In genomic region chr10:6980236-6980635, GRCm38 (mm10) we compare ENCODE assay signal across 8 mouse cellular contexts.
A peak's percentile ranks its signal among the peaks of the same experiment; 100 is the strongest.
DNase-seq lines count a peak whose midpoint lies in the region; ATAC-seq and TF ChIP-seq lines count a peak whose summit lies in the region.

No protein-coding gene starts in this region.

- H3K4me1 ChIP-seq in intestine, embryonic 15.5 days (replicated peaks) = no peaks in the 10 kb centered on the region
- no peaks in the 10 kb centered on the region for H3K4me1 ChIP-seq in intestine, postnatal 0 days (replicated peaks; ENCODE audit: control insufficient read depth, insufficient read depth, low read length)
- peaks cover 7% of the 10 kb centered on the region; the same call in 1 of the 2 replicates for H3K4me1 ChIP-seq in forebrain, embryonic 14.5 days (ENCODE audit: control insufficient read depth, insufficient read depth, low read length)

- no peak for TF ChIP-seq CTCF in intestine, postnatal 0 days (IDR thresholded peaks at IDR 0.05; ENCODE audit: low read depth)

- no peak overlapping the region for H3K27ac ChIP-seq in intestine, embryonic 15.5 days
- H3K27ac ChIP-seq in intestine, postnatal 0 days (ENCODE audit: low read depth, low read length) = no peak overlapping the region
- no peak overlapping the region for H3K27ac ChIP-seq in forebrain, embryonic 14.5 days (ENCODE audit: low read depth, low read length)

- no peaks in the 10 kb centered on the region for H3K36me3 ChIP-seq in intestine, embryonic 15.5 days
- no peaks in the 10 kb centered on the region for H3K36me3 ChIP-seq in intestine, postnatal 0 days (ENCODE audit: control insufficient read depth, insufficient read depth)
- H3K36me3 ChIP-seq in forebrain, embryonic 14.5 days (ENCODE audit: control insufficient read depth, insufficient read depth, low read length) = no peaks in the 10 kb centered on the region

- 28% methylated on average over 6 of the region's 6 CpGs for WGBS in intestine, embryonic 15.5 days
- WGBS in intestine, postnatal 0 days = 24% methylated on average over 6 of the region's 6 CpGs
- WGBS in forebrain, embryonic 14.5 days = 3% methylated on average over 6 of the region's 6 CpGs

- no peak overlapping the region for H3K9ac ChIP-seq in intestine, embryonic 15.5 days
- no peak overlapping the region for H3K9ac ChIP-seq in intestine, postnatal 0 days (ENCODE audit: low read depth, low read length)
- peak overlapping the region; percentile 57 for H3K9ac ChIP-seq in forebrain, embryonic 14.5 days (ENCODE audit: low read length)

- H3K27me3 ChIP-seq in intestine, embryonic 15.5 days (replicated peaks) = no peaks in the 10 kb centered on the region
- H3K27me3 ChIP-seq in intestine, postnatal 0 days (replicated peaks; ENCODE audit: control insufficient read depth, insufficient read depth, low read length) = no peaks in the 10 kb centered on the region
- H3K27me3 ChIP-seq in forebrain, embryonic 14.5 days (replicated peaks; ENCODE audit: control insufficient read depth, insufficient read depth, low read length) = no peaks in the 10 kb centered on the region

- ATAC-seq in intestine, embryonic 15.5 days = no peak
- no peak for ATAC-seq in intestine, postnatal 0 days
- ATAC-seq in activated CD4-positive, CD25-positive, alpha-beta regulatory T cell, adult 4 months = peak; percentile 30
- ATAC-seq in forebrain, embryonic 14.5 days = peak; percentile 49; the same call in 1 of the 2 replicates
- peak; percentile 34 for ATAC-seq in megakaryocyte, adult 5-6 weeks (ENCODE audit: poor library complexity, severe bottlenecking)

- peak; percentile 69 for DNase-seq in forebrain, embryonic 14.5 days (ENCODE audit: low spot score)
- no peak for DNase-seq in adrenal gland, postnatal 36 days
- DNase-seq in lung, postnatal 25 days (ENCODE audit: low spot score) = no peak
- DNase-seq in kidney, postnatal 14 days = no peak

- H3K9me3 ChIP-seq in intestine, embryonic 15.5 days = no peaks in the 10 kb centered on the region
- H3K9me3 ChIP-seq in intestine, postnatal 0 days (ENCODE audit: control insufficient read depth) = no peaks in the 10 kb centered on the region
- H3K9me3 ChIP-seq in forebrain, embryonic 14.5 days (replicated peaks; ENCODE audit: control insufficient read depth, low read length) = no peaks in the 10 kb centered on the region

- no peak overlapping the region for H3K4me3 ChIP-seq in intestine, embryonic 15.5 days (replicated peaks)
- no peak overlapping the region for H3K4me3 ChIP-seq in intestine, postnatal 0 days (ENCODE audit: low read depth, low read length)
- peak overlapping the region; percentile 15 for H3K4me3 ChIP-seq in forebrain, embryonic 14.5 days (ENCODE audit: low read depth, low read length)

- peak overlapping the region; percentile 10; the same call in 1 of the 2 replicates for H3K4me2 ChIP-seq in intestine, embryonic 15.5 days (replicated peaks)
- no peak overlapping the region; the same call in 1 of the 2 replicates for H3K4me2 ChIP-seq in intestine, postnatal 0 days (replicated peaks; ENCODE audit: low read depth)
- peak overlapping the region; percentile 46 for H3K4me2 ChIP-seq in forebrain, embryonic 14.5 days (ENCODE audit: low read length)

Comparison
In these comparisons a context has a peak if more than half of its experiments do, and no peak if none do; other contexts are left out.
1. ATAC-seq: peak in activated CD4-positive, CD25-positive, alpha-beta regulatory T cell, adult 4 months (single experiment), forebrain, embryonic 14.5 days (single experiment) and megakaryocyte, adult 5-6 weeks (single experiment); none in intestine, embryonic 15.5 days (single experiment) and intestine, postnatal 0 days (single experiment).